Mouse (Mus musculus) forebrain, embryonic 14.5 days (tissue): ENCODE data around the gene Snx13. TPM values are rescaled to one million over a fixed set of nuclear protein-coding genes. Genes with fewer than 3 reads are reported as not detected.

Experiments used
- ATAC-seq: fragments of 200-750 bp; cut with Nextera tagmentation; 2 replicates; pipeline ENCODE4 v1.8.0; 2017; ENCODE audit warnings: mild to moderate bottlenecking, moderate library complexity
- DNase-seq: peaks from one replicate; pipeline ENCODE4 v3.0.0-alpha.2; 2015; ENCODE audit warnings: low spot score
- H3K27ac ChIP-seq: fragments of 300-500 bp; sonication (generic); 2 replicates; pipeline ENCODE4 v1.5.1; 2014; ENCODE audit warnings: low read depth, mild to moderate bottlenecking, control low read depth, low read length, moderate library complexity
- H3K27me3 ChIP-seq: fragments of 300-500 bp; sonication (generic); replicated peaks from 2 replicates; pipeline ENCODE4 v1.6.1; 2014; ENCODE audit warnings: low read length, control low read depth, mixed read lengths; ENCODE audit not compliant: control insufficient read depth, insufficient read depth
- H3K36me3 ChIP-seq: fragments of 300-500 bp; sonication (generic); 2 replicates; pipeline ENCODE4 v1.6.1; 2014; ENCODE audit warnings: low read length, control low read depth; ENCODE audit not compliant: control insufficient read depth, insufficient read depth
- H3K4me1 ChIP-seq: fragments of 300-500 bp; sonication (generic); 2 replicates; pipeline ENCODE4 v1.6.1; 2014; ENCODE audit warnings: antibody characterized with exemption, low read length, control low read depth; ENCODE audit not compliant: control insufficient read depth, insufficient read depth
- H3K4me2 ChIP-seq: fragments of 300-500 bp; sonication (generic); 2 replicates; pipeline ENCODE4 v1.6.1; 2014; ENCODE audit warnings: mild to moderate bottlenecking, control low read depth, low read length
- H3K4me3 ChIP-seq: fragments of 300-500 bp; sonication (generic); 2 replicates; pipeline ENCODE4 v1.5.1; 2014; ENCODE audit warnings: low read depth, low read length, control low read depth
- H3K9ac ChIP-seq: fragments of 300-500 bp; sonication (generic); 2 replicates; pipeline ENCODE4 v1.6.1; 2014; ENCODE audit warnings: mild to moderate bottlenecking, low read length, control low read depth, moderate library complexity
- H3K9me3 ChIP-seq: fragments of 300-500 bp; sonication (generic); replicated peaks from 2 replicates; pipeline ENCODE4 v1.6.1; 2016; ENCODE audit warnings: low read length, control low read depth, mixed read lengths; ENCODE audit not compliant: control insufficient read depth
- WGBS: fragments of 180-500 bp; shearing (Covaris S2); extraction: QIAGEN DNeasy Blood & Tissue Kit; methylation state at CpG from one replicate; pipeline ENCODE4 v1.1.7; 2014; 5-methylcytosine and 5-hydroxymethylcytosine counted together
- polyA plus RNA-seq: library from polyadenylated mRNA; unstranded; fragments of >200 nt; fragmentation: Nextera tagmentation; extraction: Ambion mirVana; gene quantifications from 2 replicates; pipeline ENCODE4 v1.2.1, GENCODE M21; 2014

Gene Snx13
- polyA plus RNA-seq, 1 experiment from 2014 or later: 27.8 TPM

- no peak for ATAC-seq
- no peak overlapping the region for H3K27ac ChIP-seq
- H3K9me3 ChIP-seq: no peaks in the 10 kb centered on the region
- no peaks in the 10 kb centered on the region for H3K4me1 ChIP-seq
- H3K36me3 ChIP-seq: no peaks in the 10 kb centered on the region
- no peaks in the 10 kb centered on the region for H3K27me3 ChIP-seq
- no peak overlapping the region for H3K9ac ChIP-seq
- H3K4me2 ChIP-seq: 0 out of 2 replicates have a peak overlapping the region, but pooled peaks have one; percentile 20
- 39% methylated on average over 14 of the region's 14 CpGs for WGBS
- no peak for DNase-seq
- no peak overlapping the region for H3K4me3 ChIP-seq
Measured at GRCm38 (mm10) chr12:35038668-35039570, 8.1 kb upstream of the Snx13 start.

GRCm38 (mm10) chr12:35039571-35039936 is 7.4 kb upstream of the Snx13 start:
- Histone ChIP-seq H3K4me2 (no peak overlapping the region), H3K27me3 (no peaks in the 10 kb centered on the region), H3K27ac (no peak overlapping the region), H3K4me3 (no peak overlapping the region), H3K36me3 (no peaks in the 10 kb centered on the region), H3K9me3 (no peaks in the 10 kb centered on the region), H3K4me1 (no peaks in the 10 kb centered on the region), H3K9ac (no peak overlapping the region)
- DNase-seq (no peak), ATAC-seq (no peak)
- WGBS: 91% methylated on average over 5 of the region's 5 CpGs

GRCm38 (mm10) chr12:35041964-35042363 is 5.0 kb upstream of the Snx13 start:
- H3K27ac ChIP-seq: no peak overlapping the region
- no peak overlapping the region for H3K9ac ChIP-seq
- no peaks in the 10 kb centered on the region for H3K9me3 ChIP-seq
- H3K36me3 ChIP-seq: no peaks in the 10 kb centered on the region
- no peaks in the 10 kb centered on the region for H3K4me1 ChIP-seq
- 73% methylated on average over 8 of the region's 8 CpGs for WGBS
- H3K4me3 ChIP-seq: no peak overlapping the region
- H3K4me2 ChIP-seq: no peak overlapping the region
- ATAC-seq (no peak), DNase-seq (no peak)
- no peaks in the 10 kb centered on the region for H3K27me3 ChIP-seq

GRCm38 (mm10) chr12:35046310-35046998 is 532 bp upstream of the Snx13 start:
- Histone ChIP-seq H3K27me3 (no peaks in the 10 kb centered on the region), H3K9me3 (no peaks in the 10 kb centered on the region), H3K9ac (peak overlapping the region; percentile 93), H3K4me1 (peaks cover 3% of the 10 kb centered on the region; the same call in 1 of the 2 replicates), H3K27ac (peak overlapping the region; percentile 96), H3K36me3 (no peaks in the 10 kb centered on the region), H3K4me2 (peak overlapping the region; percentile 61), H3K4me3 (peak overlapping the region; percentile 98)
- ATAC-seq (peak; percentile 73), DNase-seq (peak; percentile 61)
- under 1% methylated on average over 36 of the region's 36 CpGs for WGBS

GRCm38 (mm10) chr12:35047320-35048225 is 587 bp downstream of the Snx13 start:
- ATAC-seq (peak; percentile 84), DNase-seq (peak; percentile 39)
- H3K27me3 ChIP-seq: no peaks in the 10 kb centered on the region
- peak overlapping the region; percentile 90 for H3K4me2 ChIP-seq
- H3K9me3 ChIP-seq: no peaks in the 10 kb centered on the region
- peak overlapping the region; percentile 96 for H3K27ac ChIP-seq
- H3K36me3 ChIP-seq: no peaks in the 10 kb centered on the region
- peaks cover 3% of the 10 kb centered on the region; the same call in 1 of the 2 replicates for H3K4me1 ChIP-seq
- 1% methylated on average over 60 of the region's 65 CpGs for WGBS
- peak overlapping the region; percentile 98 for H3K4me3 ChIP-seq
- H3K9ac ChIP-seq: peak overlapping the region; percentile 93

GRCm38 (mm10) chr12:35048891-35049290 is 1.9 kb downstream of the Snx13 start:
- 90% methylated on average over 3 of the region's 3 CpGs for WGBS
- no peak overlapping the region for H3K4me3 ChIP-seq
- H3K27me3 ChIP-seq: no peaks in the 10 kb centered on the region
- H3K9me3 ChIP-seq: no peaks in the 10 kb centered on the region
- H3K4me1 ChIP-seq: peaks cover 3% of the 10 kb centered on the region; the same call in 1 of the 2 replicates
- no peak for DNase-seq
- H3K36me3 ChIP-seq: no peaks in the 10 kb centered on the region
- no peak overlapping the region for H3K9ac ChIP-seq
- H3K27ac ChIP-seq: no peak overlapping the region
- no peak for ATAC-seq
- H3K4me2 ChIP-seq: no peak overlapping the region

GRCm38 (mm10) chr12:35050501-35050900 is 3.5 kb downstream of the Snx13 start:
- WGBS: 72% methylated on average over 3 of the region's 3 CpGs
- H3K4me3 ChIP-seq: no peak overlapping the region
- DNase-seq (no peak), ATAC-seq (no peak)
- H3K4me1 ChIP-seq: peaks cover 3% of the 10 kb centered on the region; the same call in 1 of the 2 replicates
- H3K27ac ChIP-seq: no peak overlapping the region
- no peak overlapping the region for H3K4me2 ChIP-seq
- no peaks in the 10 kb centered on the region for H3K9me3 ChIP-seq
- no peaks in the 10 kb centered on the region for H3K36me3 ChIP-seq
- no peaks in the 10 kb centered on the region for H3K27me3 ChIP-seq
- no peak overlapping the region for H3K9ac ChIP-seq

GRCm38 (mm10) chr12:35050964-35051758 is 4.2 kb downstream of the Snx13 start:
- Histone ChIP-seq H3K4me1 (peaks cover 3% of the 10 kb centered on the region; the same call in 1 of the 2 replicates), H3K4me3 (no peak overlapping the region), H3K9ac (peak overlapping the region; percentile 22; the same call in 1 of the 2 replicates), H3K4me2 (no peak overlapping the region), H3K27me3 (no peaks in the 10 kb centered on the region), H3K9me3 (no peaks in the 10 kb centered on the region), H3K27ac (no peak overlapping the region), H3K36me3 (no peaks in the 10 kb centered on the region)
- DNase-seq (no peak), ATAC-seq (no peak)
- WGBS: 60% methylated on average over 7 of the region's 7 CpGs
